Mouse (Mus musculus) testis, adult 2 months (tissue): Measurements from ENCODE around the gene Nsun2.

ENCODE experiments used
- CTCF ChIP-seq: fragments of 200-500 bp; IDR thresholded peaks from 2 replicates; pipeline ENCODE4 v1.5.1; 2012; ENCODE audit warnings: low read depth, mild to moderate bottlenecking, inconsistent platforms, low read length, moderate library complexity; ENCODE audit not compliant: control insufficient read depth, insufficient read depth, insufficient replicate concordance
- POLR2A ChIP-seq: fragments of 200-500 bp; IDR thresholded peaks from 2 replicates; pipeline ENCODE4 v1.6.1; 2012; ENCODE audit warnings: low read depth, mild to moderate bottlenecking, inconsistent platforms, low read length, moderate library complexity; ENCODE audit not compliant: control insufficient read depth

- TF ChIP-seq POLR2A (no peak), CTCF (no peak)
These were observed 43.8 kb downstream of the Nsun2 start for GRCm38 (mm10) chr13:69577181-69577834.
